Mouse (Mus musculus): Measurements from ENCODE around the gene Ier3.

The Ier3 gene

GRCm38 (mm10) chr17:35821439-35822430 lies at the start of gene Ier3:
TSS of gene Ier3 (plus strand) at chr17:35821684.
- peak; percentile 76 for DNase-seq (ENCODE audit: low read depth, low spot score)

GRCm38 (mm10) chr17:35776811-35777609 lies 44.5 kb upstream of the Ier3 start:
- peak; percentile 50 for DNase-seq (ENCODE audit: low read depth, low spot score)

- no peak for DNase-seq (ENCODE audit: low read depth, low spot score)
Measured at GRCm38 (mm10) chr17:35778965-35779364, 42.5 kb upstream of the Ier3 start.

GRCm38 (mm10) chr17:35779466-35780205 lies 41.8 kb upstream of the Ier3 start:
- DNase-seq (ENCODE audit: low read depth, low spot score), result no peak

GRCm38 (mm10) chr17:35780362-35780761 lies 41.1 kb upstream of the Ier3 start:
- DNase-seq (ENCODE audit: low read depth, low spot score), result no peak

- DNase-seq (ENCODE audit: low read depth, low spot score), result peak; percentile 34
Measured at GRCm38 (mm10) chr17:35782398-35782797, 39.1 kb upstream of the Ier3 start.

- no peak for DNase-seq (ENCODE audit: low read depth, low spot score)
Measured at GRCm38 (mm10) chr17:35782924-35783323, 38.6 kb upstream of the Ier3 start.

GRCm38 (mm10) chr17:35783944-35784343 lies 37.5 kb upstream of the Ier3 start:
- peak; percentile 8 for DNase-seq (ENCODE audit: low read depth, low spot score)

GRCm38 (mm10) chr17:35785140-35785539 lies 36.3 kb upstream of the Ier3 start:
- no peak for DNase-seq (ENCODE audit: low read depth, low spot score)

- no peak for DNase-seq (ENCODE audit: low read depth, low spot score)
Measured at GRCm38 (mm10) chr17:35787493-35787892, 34.0 kb upstream of the Ier3 start.

- no peak for DNase-seq (ENCODE audit: low read depth, low spot score)
Measured at GRCm38 (mm10) chr17:35788025-35788424, 33.5 kb upstream of the Ier3 start.

GRCm38 (mm10) chr17:35790933-35791332 lies 30.6 kb upstream of the Ier3 start:
- no peak for DNase-seq (ENCODE audit: low read depth, low spot score)

- no peak for DNase-seq (ENCODE audit: low read depth, low spot score)
Measured at GRCm38 (mm10) chr17:35792837-35793236, 28.6 kb upstream of the Ier3 start.

GRCm38 (mm10) chr17:35795099-35795498 lies 26.4 kb upstream of the Ier3 start:
- DNase-seq (ENCODE audit: low read depth, low spot score), result no peak

- DNase-seq (ENCODE audit: low read depth, low spot score), result no peak
Measured at GRCm38 (mm10) chr17:35795656-35796055, 25.8 kb upstream of the Ier3 start.

- no peak for DNase-seq (ENCODE audit: low read depth, low spot score)
Measured at GRCm38 (mm10) chr17:35796835-35797234, 24.6 kb upstream of the Ier3 start.

- DNase-seq (ENCODE audit: low read depth, low spot score), result no peak
Measured at GRCm38 (mm10) chr17:35800905-35801304, 20.6 kb upstream of the Ier3 start.

- DNase-seq (ENCODE audit: low read depth, low spot score), result no peak
Measured at GRCm38 (mm10) chr17:35803020-35803419, 18.5 kb upstream of the Ier3 start.

GRCm38 (mm10) chr17:35803858-35804399 lies 17.6 kb upstream of the Ier3 start:
- no peak for DNase-seq (ENCODE audit: low read depth, low spot score)

- no peak for DNase-seq (ENCODE audit: low read depth, low spot score)
Measured at GRCm38 (mm10) chr17:35808073-35808472, 13.4 kb upstream of the Ier3 start.

- DNase-seq (ENCODE audit: low read depth, low spot score), result no peak
Measured at GRCm38 (mm10) chr17:35809395-35809794, 12.1 kb upstream of the Ier3 start.
